Mouse (Mus musculus): ENCODE measurements around the gene Kcnh6. TPM values are rescaled to one million over a fixed set of nuclear protein-coding genes. Genes with fewer than 3 reads are reported as not detected.
"Not testable (repeated sequence)": the region's sequence is repeated elsewhere in the genome, so short reads cannot be mapped to it uniquely, and the experiment has no call there.

The Kcnh6 gene
- polyA plus RNA-seq, 1 experiment from 2014 or later: 1.3 TPM

- Histone ChIP-seq H3K9ac (peak within 1 kb of the TSS; percentile 90), H3K4me3 (peak within 1 kb of the TSS; percentile 92), H3K9me3 (no peaks in the 10 kb centered on the region), H3K27ac (peak within 1 kb of the TSS; percentile 86), H3K27me3 (no peaks in the 10 kb centered on the region), H3K4me2 (replicated peaks) (peak within 1 kb of the TSS; percentile 82), H3K4me1 (peaks cover 5% of the 10 kb centered on the region; the same call in 1 of the 2 replicates), H3K36me3 (0 out of 2 replicates have a peak, but pooled peaks cover 3% of the 10 kb centered on the region)
- ATAC-seq (ENCODE audit: insufficient number of reproducible peaks, insufficient read depth, low FRiP score, low TSS enrichment): peak; percentile 94
- under 1% methylated on average over 49 of the region's 49 CpGs for WGBS
These were observed 58.1 kb downstream of the Kcnh6 start, which contains the start of gene Taco1 for GRCm38 (mm10) chr11:106065923-106066571. Taco1 (plus strand) TSS chr11:106066061.

DNA sequence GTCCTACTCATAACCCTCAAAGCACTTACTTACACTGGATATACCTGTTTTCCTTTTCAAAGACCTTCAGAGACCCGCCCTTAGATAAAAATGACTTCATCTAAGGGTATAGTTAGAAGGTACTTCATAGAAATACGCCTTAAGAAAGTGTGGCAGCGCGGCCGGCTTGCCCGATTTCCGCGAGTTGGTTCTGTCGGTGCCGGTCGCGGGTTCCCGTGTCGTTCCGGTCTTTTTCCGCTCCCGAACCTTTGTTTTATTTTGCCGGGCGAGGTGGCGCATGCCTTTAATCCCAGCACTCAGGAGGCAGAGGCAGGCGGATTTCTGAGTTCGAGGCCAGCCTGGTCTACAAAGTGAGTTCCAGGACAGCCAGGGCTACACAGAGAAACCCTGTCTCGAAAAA is 58.7 kb downstream of the Kcnh6 start:
- not testable (repeated sequence) for H3K9me3 ChIP-seq; ATAC-seq (ENCODE audit: insufficient number of reproducible peaks, insufficient read depth, low FRiP score, low TSS enrichment); H3K36me3 ChIP-seq; H3K27me3 ChIP-seq; H3K4me1 ChIP-seq
- H3K9ac ChIP-seq: peak overlapping the region; percentile 90
- H3K4me2 ChIP-seq (replicated peaks): peak overlapping the region; percentile 82
- H3K4me3 ChIP-seq: peak overlapping the region; percentile 92
- 16% methylated on average over 23 of the region's 23 CpGs for WGBS
- H3K27ac ChIP-seq: peak overlapping the region; percentile 86; the same call in 1 of the 2 replicates

GRCm38 (mm10) chr11:106073774-106074173 is 65.8 kb downstream of the Kcnh6 start:
- WGBS: 84% methylated on average over 3 of the region's 3 CpGs
- H3K9me3 ChIP-seq: no peaks in the 10 kb centered on the region
- no peaks in the 10 kb centered on the region for H3K4me1 ChIP-seq
- no peak overlapping the region for H3K4me3 ChIP-seq
- H3K4me2 ChIP-seq (replicated peaks): no peak overlapping the region
- H3K27me3 ChIP-seq: no peaks in the 10 kb centered on the region
- H3K9ac ChIP-seq: no peak overlapping the region
- H3K36me3 ChIP-seq: peaks cover 25% of the 10 kb centered on the region
- ATAC-seq (ENCODE audit: insufficient number of reproducible peaks, insufficient read depth, low FRiP score, low TSS enrichment): no peak
- H3K27ac ChIP-seq: no peak overlapping the region

DNA sequence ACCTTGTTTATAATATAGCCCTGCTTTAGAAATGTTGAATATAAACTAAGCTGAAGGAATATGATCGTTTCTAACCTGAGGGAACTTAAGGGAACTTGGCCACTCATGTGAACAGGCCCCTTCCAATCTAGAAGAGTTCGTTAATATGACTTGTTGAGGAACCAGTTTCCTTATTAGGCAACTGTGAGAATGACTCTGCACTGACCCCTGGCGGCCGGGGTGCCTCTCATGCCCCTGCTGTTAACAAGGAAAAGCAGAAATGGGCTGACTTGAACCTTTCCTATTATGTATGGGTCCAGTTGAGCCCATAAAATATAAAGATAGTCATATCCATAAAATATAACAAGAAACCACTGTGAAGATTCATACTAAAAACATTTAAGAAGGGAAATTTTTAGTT is 68.4 kb downstream of the Kcnh6 start:
- H3K9me3 ChIP-seq: no peaks in the 10 kb centered on the region
- H3K36me3 ChIP-seq: peaks cover 22% of the 10 kb centered on the region
- no peak overlapping the region for H3K9ac ChIP-seq
- no peak overlapping the region for H3K27ac ChIP-seq
- no peak overlapping the region for H3K4me2 ChIP-seq (replicated peaks)
- no peak for ATAC-seq (ENCODE audit: insufficient number of reproducible peaks, insufficient read depth, low FRiP score, low TSS enrichment)
- WGBS: 3% methylated on average over 4 of the region's 4 CpGs
- H3K27me3 ChIP-seq: no peaks in the 10 kb centered on the region
- no peaks in the 10 kb centered on the region for H3K4me1 ChIP-seq
- no peak overlapping the region for H3K4me3 ChIP-seq

Other genes with a start within 250 kb of the Kcnh6 start
- 12.1 and 13.6 TPM in 2 replicates for gene Cyb561, start 54.8 kb upstream of the Kcnh6 start, polyA plus RNA-seq (2016; fragmentation: Nextera tagmentation; extraction: Ambion mirVana)
- gene Ace, start 40.2 kb upstream of the Kcnh6 start, polyA plus RNA-seq (2016; fragmentation: Nextera tagmentation; extraction: Ambion mirVana): 0.68 and 0.69 TPM in 2 replicates
- gene Ace3, start 13.4 kb upstream of the Kcnh6 start, polyA plus RNA-seq (2016; fragmentation: Nextera tagmentation; extraction: Ambion mirVana): not detected in 2 replicates
- gene Dcaf7, start 28.7 kb downstream of the Kcnh6 start, polyA plus RNA-seq (2016; fragmentation: Nextera tagmentation; extraction: Ambion mirVana): 90.6 and 93.4 TPM in 2 replicates
- gene Taco1, start 57.9 kb downstream of the Kcnh6 start, polyA plus RNA-seq (2016; fragmentation: Nextera tagmentation; extraction: Ambion mirVana): 10.8 and 11.1 TPM in 2 replicates
- gene Map3k3, start 76.5 kb downstream of the Kcnh6 start, polyA plus RNA-seq (2016; fragmentation: Nextera tagmentation; extraction: Ambion mirVana): 31.8 and 33.8 TPM in 2 replicates
- not detected in 2 replicates for gene Gm10840, start 152.7 kb downstream of the Kcnh6 start, polyA plus RNA-seq (2016; fragmentation: Nextera tagmentation; extraction: Ambion mirVana)
- 467 and 469 TPM in 2 replicates for gene Limd2, start 152.7 kb downstream of the Kcnh6 start, polyA plus RNA-seq (2016; fragmentation: Nextera tagmentation; extraction: Ambion mirVana)
- gene Strada, start 194.0 kb downstream of the Kcnh6 start, polyA plus RNA-seq (2016; fragmentation: Nextera tagmentation; extraction: Ambion mirVana): 34.8 and 35.4 TPM in 2 replicates
- gene Ccdc47, start 208.2 kb downstream of the Kcnh6 start, polyA plus RNA-seq (2016; fragmentation: Nextera tagmentation; extraction: Ambion mirVana): 79.4 and 81.7 TPM in 2 replicates
- 103 and 104 TPM in 2 replicates for gene Ddx42, start 208.8 kb downstream of the Kcnh6 start, polyA plus RNA-seq (2016; fragmentation: Nextera tagmentation; extraction: Ambion mirVana)
- gene Ftsj3, start 248.0 kb downstream of the Kcnh6 start, polyA plus RNA-seq (2016; fragmentation: Nextera tagmentation; extraction: Ambion mirVana): 63.3 and 67.0 TPM in 2 replicates
- 315 and 316 TPM in 2 replicates for gene Psmc5, start 248.0 kb downstream of the Kcnh6 start, polyA plus RNA-seq (2016; fragmentation: Nextera tagmentation; extraction: Ambion mirVana)

Data from embryonic facial prominence, embryonic 12.5 days (tissue).